Comparison of ENCODE assay signal across 29 mouse cellular contexts in the genomic region with DNA sequence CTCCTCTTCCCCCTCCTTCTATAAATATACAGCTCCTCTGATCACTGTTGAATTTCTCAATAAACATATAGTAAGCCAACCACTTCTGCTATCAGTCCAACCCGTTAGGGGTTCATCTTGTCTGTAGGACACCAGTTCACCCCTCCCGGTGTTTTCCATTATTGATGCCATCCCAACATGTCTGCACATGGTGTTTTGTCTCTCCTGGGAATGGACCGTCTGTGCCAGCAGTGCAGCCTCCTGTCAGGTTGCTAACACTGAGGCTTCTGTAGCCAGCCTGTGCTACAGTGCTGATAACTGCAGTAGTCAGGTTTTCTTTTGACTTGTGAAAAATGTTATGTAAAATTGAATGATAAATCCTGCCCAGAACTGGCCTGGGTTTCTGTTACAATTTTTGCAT.
DNase-seq lines count a peak whose midpoint lies in the region; ATAC-seq and TF ChIP-seq lines count a peak whose summit lies in the region.
"Had no signal": no experiment of that assay in that cellular context is flagged by ENCODE, and none has a peak within 500 bp of the region (broad histone marks: within the 10 kb centered on the region; RNA-seq: fewer than 3 reads in every experiment).

No protein-coding gene starts in this region.

- TF ChIP-seq POLR2A in brain, embryonic 14.5 days (IDR thresholded peaks at IDR 0.05; ENCODE audit: borderline replicate concordance, extremely low read depth, insufficient read depth, insufficient read length, poor library complexity, severe bottlenecking), result no peak

- no peaks in the 10 kb centered on the region for H3K27me3 ChIP-seq in forebrain, embryonic 13.5 days
- H3K27me3 ChIP-seq in forebrain, embryonic 12.5 days, result peaks cover 2% of the 10 kb centered on the region; the same call in 1 of the 2 replicates
- no peaks in the 10 kb centered on the region for H3K27me3 ChIP-seq in hindbrain, postnatal 0 days (ENCODE audit: insufficient read depth, low read length)
- H3K27me3 ChIP-seq in hindbrain, embryonic 12.5 days, result no peaks in the 10 kb centered on the region
- H3K27me3 ChIP-seq: embryonic facial prominence, embryonic 13.5 days; heart, embryonic 12.5 days; liver, embryonic 12.5 days; megakaryocyte, embryonic 14.5 days; midbrain, embryonic 13.5 days; stomach, embryonic 15.5 days had no signal

- H3K4me1 ChIP-seq in forebrain, embryonic 13.5 days, result no peaks in the 10 kb centered on the region
- H3K4me1 ChIP-seq in forebrain, embryonic 12.5 days, result no peaks in the 10 kb centered on the region
- no peaks in the 10 kb centered on the region for H3K4me1 ChIP-seq in hindbrain, postnatal 0 days (ENCODE audit: insufficient read depth, low read length)
- no peaks in the 10 kb centered on the region for H3K4me1 ChIP-seq in hindbrain, embryonic 12.5 days
- H3K4me1 ChIP-seq: embryonic facial prominence, embryonic 13.5 days; heart, embryonic 12.5 days; liver, embryonic 12.5 days; megakaryocyte, embryonic 14.5 days; midbrain, embryonic 13.5 days; stomach, embryonic 15.5 days had no signal

- no peaks in the 10 kb centered on the region for H3K36me3 ChIP-seq in forebrain, embryonic 13.5 days (ENCODE audit: poor library complexity, severe bottlenecking)
- no peaks in the 10 kb centered on the region for H3K36me3 ChIP-seq in forebrain, embryonic 12.5 days (replicated peaks)
- H3K36me3 ChIP-seq in hindbrain, postnatal 0 days (ENCODE audit: insufficient read depth, low read length), result no peaks in the 10 kb centered on the region
- H3K36me3 ChIP-seq in hindbrain, embryonic 12.5 days, result no peaks in the 10 kb centered on the region
- H3K36me3 ChIP-seq: embryonic facial prominence, embryonic 13.5 days; heart, embryonic 12.5 days; liver, embryonic 12.5 days; midbrain, embryonic 13.5 days; stomach, embryonic 15.5 days had no signal

- no peak overlapping the region for H3K4me3 ChIP-seq in forebrain, embryonic 13.5 days
- H3K4me3 ChIP-seq in forebrain, embryonic 12.5 days (replicated peaks), result no peak overlapping the region
- no peak overlapping the region for H3K4me3 ChIP-seq in hindbrain, postnatal 0 days (ENCODE audit: low read length)
- no peak overlapping the region for H3K4me3 ChIP-seq in hindbrain, embryonic 12.5 days
- H3K4me3 ChIP-seq: embryonic facial prominence, embryonic 13.5 days; heart, embryonic 12.5 days; left cerebral cortex, adult 2 months; liver, embryonic 12.5 days; megakaryocyte, embryonic 14.5 days; midbrain, embryonic 13.5 days; stomach, embryonic 15.5 days had no signal

- no peak overlapping the region for H3K27ac ChIP-seq in forebrain, embryonic 13.5 days
- no peak overlapping the region for H3K27ac ChIP-seq in forebrain, embryonic 12.5 days
- H3K27ac ChIP-seq in hindbrain, postnatal 0 days, result no peak overlapping the region
- no peak overlapping the region for H3K27ac ChIP-seq in hindbrain, embryonic 12.5 days
- H3K27ac ChIP-seq: embryonic facial prominence, embryonic 13.5 days; hindbrain, embryonic 14.5 days; left cerebral cortex, adult 2 months; liver, embryonic 12.5 days; midbrain, embryonic 13.5 days; stomach, embryonic 15.5 days had no signal

- H3K9ac ChIP-seq in forebrain, embryonic 13.5 days, result no peak overlapping the region
- no peak overlapping the region for H3K9ac ChIP-seq in forebrain, embryonic 12.5 days
- no peak overlapping the region for H3K9ac ChIP-seq in hindbrain, postnatal 0 days (replicated peaks; ENCODE audit: low read length)
- H3K9ac ChIP-seq in hindbrain, embryonic 12.5 days, result no peak overlapping the region
- H3K9ac ChIP-seq: embryonic facial prominence, embryonic 13.5 days; heart, embryonic 12.5 days; hindbrain, embryonic 14.5 days; liver, embryonic 12.5 days; liver, postnatal 0 days; midbrain, embryonic 13.5 days; stomach, embryonic 15.5 days had no signal

- 71% methylated on average over 3 of the region's 3 CpGs for WGBS in forebrain, embryonic 13.5 days
- 80% methylated on average over 3 of the region's 3 CpGs for WGBS in forebrain, embryonic 12.5 days
- WGBS in hindbrain, postnatal 0 days, result 50% methylated on average over 3 of the region's 3 CpGs
- WGBS in hindbrain, embryonic 12.5 days, result 62% methylated on average over 3 of the region's 3 CpGs

- no peaks in the 10 kb centered on the region for H3K9me3 ChIP-seq in forebrain, embryonic 13.5 days (replicated peaks)
- H3K9me3 ChIP-seq in forebrain, embryonic 12.5 days, result no peaks in the 10 kb centered on the region
- H3K9me3 ChIP-seq in hindbrain, postnatal 0 days (ENCODE audit: low read length), result no peaks in the 10 kb centered on the region
- H3K9me3 ChIP-seq in hindbrain, embryonic 12.5 days (replicated peaks), result no peaks in the 10 kb centered on the region
- H3K9me3 ChIP-seq: embryonic facial prominence, embryonic 13.5 days; heart, embryonic 12.5 days; liver, embryonic 12.5 days; midbrain, embryonic 13.5 days; stomach, embryonic 15.5 days had no signal

- DNase-seq in hindbrain, postnatal 0 days (ENCODE audit: low spot score), result peak; percentile 10
- peak; percentile 63 for DNase-seq in brain, embryonic 14.5 days (ENCODE audit: low read depth)
- peak; percentile 57 to 64 for DNase-seq in cerebellum, postnatal 10 days
- DNase-seq in adrenal gland, adult 18-20 months (ENCODE audit: low spot score in 2 of 2), result no peak
- DNase-seq in testis, postnatal 10 days (ENCODE audit: low spot score), result no peak
- DNase-seq: adrenal gland, adult 2 months; adrenal gland, postnatal 36 days; B cell, adult 2 months; gastrocnemius, postnatal 36 days; heart, adult 18-20 months; heart, postnatal 4 days; kidney, adult 11 months; kidney, postnatal 14 days; liver, postnatal 0 days; lung, postnatal 4 days; right cerebral cortex, postnatal 25 days; thymus, postnatal 14 days had no signal

- ATAC-seq in forebrain, embryonic 13.5 days, result peak; percentile 48; the same call in 1 of the 2 replicates
- ATAC-seq in forebrain, embryonic 12.5 days (ENCODE audit: low FRiP score), result no peak
- 0 out of 2 replicates have a peak, but pooled peaks have one; percentile 45 for ATAC-seq in hindbrain, postnatal 0 days
- ATAC-seq in hindbrain, embryonic 12.5 days (ENCODE audit: low FRiP score), result no peak
- ATAC-seq: inflammation-experienced regulatory T-cells, adult 6 months; liver, embryonic 12.5 days; liver, postnatal 0 days; midbrain, embryonic 13.5 days had no signal

- TF ChIP-seq CTCF in hindbrain, postnatal 0 days (IDR thresholded peaks at IDR 0.05; ENCODE audit: low read depth), result no peak
- no peak for TF ChIP-seq CTCF in brain, embryonic 14.5 days (IDR thresholded peaks at IDR 0.05; ENCODE audit: borderline replicate concordance, extremely low read depth, insufficient read depth, insufficient read length)

- H3K4me2 ChIP-seq in forebrain, embryonic 13.5 days, result no peak overlapping the region
- H3K4me2 ChIP-seq in forebrain, embryonic 12.5 days, result no peak overlapping the region
- H3K4me2 ChIP-seq in hindbrain, postnatal 0 days (ENCODE audit: low read depth, low read length), result no peak overlapping the region
- H3K4me2 ChIP-seq in hindbrain, embryonic 12.5 days (replicated peaks), result no peak overlapping the region
- H3K4me2 ChIP-seq: embryonic facial prominence, embryonic 13.5 days; heart, embryonic 12.5 days; hindbrain, embryonic 14.5 days; liver, embryonic 12.5 days; midbrain, embryonic 13.5 days; stomach, embryonic 15.5 days had no signal

Comparison
In these comparisons a context has a peak if more than half of its experiments do, and no peak if none do; other contexts are left out.
1. ATAC-seq: peak in forebrain, embryonic 13.5 days (single experiment) and hindbrain, postnatal 0 days (single experiment); none in forebrain, embryonic 12.5 days (single experiment) and hindbrain, embryonic 12.5 days (single experiment).
2. DNase-seq: peak in hindbrain, postnatal 0 days (single experiment), brain, embryonic 14.5 days (single experiment) and cerebellum, postnatal 10 days (2 of 2); none in adrenal gland, adult 18-20 months (0 of 2) and testis, postnatal 10 days (single experiment).